Mouse (Mus musculus): ENCODE measurements around the gene Ednra.

Gene Ednra

GRCm38 (mm10) chr8:77724046-77724930 is at the start of gene Ednra:
Gene Ednra (minus strand): TSS chr8:77724464.
- DNase-seq = peak; percentile 41 to 56

- DNase-seq = peak in 1 of 2 experiments; percentile 8
Observed at GRCm38 (mm10) chr8:77773831-77774230, 49.6 kb upstream of the Ednra start.

- DNase-seq = no peak
Observed at GRCm38 (mm10) chr8:77773256-77773655, 49.0 kb upstream of the Ednra start.

GRCm38 (mm10) chr8:77772210-77772886 is 48.1 kb upstream of the Ednra start:
- peak in 1 of 2 experiments; percentile 35 for DNase-seq

GRCm38 (mm10) chr8:77770966-77771365 is 46.7 kb upstream of the Ednra start:
- no peak for DNase-seq

- peak; percentile 10 to 56 for DNase-seq
Observed at GRCm38 (mm10) chr8:77768916-77769315, 44.7 kb upstream of the Ednra start.

GRCm38 (mm10) chr8:77764253-77764652 is 40.0 kb upstream of the Ednra start:
- DNase-seq = peak; percentile 17 to 44

- no peak for DNase-seq
Observed at GRCm38 (mm10) chr8:77762967-77763366, 38.7 kb upstream of the Ednra start.

GRCm38 (mm10) chr8:77755441-77755840 is 31.2 kb upstream of the Ednra start:
- DNase-seq = no peak

GRCm38 (mm10) chr8:77753796-77754195 is 29.5 kb upstream of the Ednra start:
- no peak for DNase-seq

GRCm38 (mm10) chr8:77752041-77752440 is 27.8 kb upstream of the Ednra start:
- no peak for DNase-seq

GRCm38 (mm10) chr8:77750407-77750806 is 26.1 kb upstream of the Ednra start:
- no peak for DNase-seq

GRCm38 (mm10) chr8:77744476-77744875 is 20.2 kb upstream of the Ednra start:
- DNase-seq = no peak

- no peak for DNase-seq
Observed at GRCm38 (mm10) chr8:77742395-77742794, 18.1 kb upstream of the Ednra start.

GRCm38 (mm10) chr8:77741050-77741777 is 16.9 kb upstream of the Ednra start:
- no peak for DNase-seq

- DNase-seq = no peak
Observed at GRCm38 (mm10) chr8:77738419-77738818, 14.2 kb upstream of the Ednra start.

GRCm38 (mm10) chr8:77737327-77737726 is 13.1 kb upstream of the Ednra start:
- DNase-seq = no peak

- no peak for DNase-seq
Observed at GRCm38 (mm10) chr8:77733792-77734191, 9.5 kb upstream of the Ednra start.

- DNase-seq = no peak
Observed at GRCm38 (mm10) chr8:77732964-77733363, 8.7 kb upstream of the Ednra start.

GRCm38 (mm10) chr8:77725406-77725805 is 1.1 kb upstream of the Ednra start:
- peak in 1 of 2 experiments; percentile 45 for DNase-seq

- DNase-seq = no peak
Observed at GRCm38 (mm10) chr8:77723534-77724045, 674 bp downstream of the Ednra start.

- no peak for DNase-seq
Observed at GRCm38 (mm10) chr8:77723018-77723417, 1.2 kb downstream of the Ednra start.

- no peak for DNase-seq
Observed at GRCm38 (mm10) chr8:77718933-77719332, 5.3 kb downstream of the Ednra start.

Measured in kidney, postnatal 25 days (tissue).